Mouse (Mus musculus) midbrain, embryonic 14.5 days (tissue): ENCODE measurements around the gene Brd3. TPM values are rescaled to one million over a fixed set of nuclear protein-coding genes. Genes with fewer than 3 reads are reported as not detected.
"Not testable (repeated sequence)": the region's sequence is repeated elsewhere in the genome, so short reads cannot be mapped to it uniquely, and the experiment has no call there.

Experiments used
- ATAC-seq: fragments of 200-750 bp; cut with Nextera tagmentation; 2 replicates; pipeline ENCODE4 v1.8.0; 2017; ENCODE audit warnings: moderate number of reproducible peaks, moderate library complexity; ENCODE audit not compliant: low FRiP score, low TSS enrichment
- DNase-seq: peaks from one replicate; pipeline ENCODE4 v3.0.0-alpha.2; 2015
- H3K27ac ChIP-seq: fragments of 300-500 bp; sonication (generic); replicated peaks from 2 replicates; pipeline ENCODE4 v1.5.1; 2014; ENCODE audit warnings: mild to moderate bottlenecking, low read depth, low read length, moderate library complexity
- H3K27me3 ChIP-seq: fragments of 300-500 bp; sonication (generic); 2 replicates; pipeline ENCODE4 v1.6.1; 2014; ENCODE audit warnings: low read length, control low read depth, mixed read lengths; ENCODE audit not compliant: control insufficient read depth, insufficient read depth
- H3K36me3 ChIP-seq: fragments of 300-500 bp; sonication (generic); 2 replicates; pipeline ENCODE4 v1.6.1; 2014; ENCODE audit warnings: low read length, control low read depth; ENCODE audit not compliant: control insufficient read depth, insufficient read depth
- H3K4me1 ChIP-seq: fragments of 300-500 bp; sonication (generic); 2 replicates; pipeline ENCODE4 v1.6.1; 2014; ENCODE audit warnings: mild to moderate bottlenecking, antibody characterized with exemption, low read length, control low read depth; ENCODE audit not compliant: control insufficient read depth, insufficient read depth
- H3K4me2 ChIP-seq: fragments of 300-500 bp; sonication (generic); 2 replicates; pipeline ENCODE4 v1.6.1; 2014; ENCODE audit warnings: mild to moderate bottlenecking, low read length, moderate library complexity
- H3K4me3 ChIP-seq: fragments of 300-500 bp; sonication (generic); replicated peaks from 2 replicates; pipeline ENCODE4 v1.5.1; 2014; ENCODE audit warnings: low read depth, low read length
- H3K9ac ChIP-seq: fragments of 300-500 bp; sonication (generic); replicated peaks from 2 replicates; pipeline ENCODE4 v1.6.1; 2014; ENCODE audit warnings: mild to moderate bottlenecking, low read length, moderate library complexity
- H3K9me3 ChIP-seq: fragments of 300-500 bp; sonication (generic); 2 replicates; pipeline ENCODE4 v1.6.1; 2016; ENCODE audit warnings: low read length, control low read depth, mixed read lengths; ENCODE audit not compliant: control insufficient read depth
- WGBS: fragments of 180-500 bp; shearing (Covaris S2); extraction: QIAGEN DNeasy Blood & Tissue Kit; methylation state at CpG from one replicate; pipeline ENCODE4 v1.1.7; 2014; 5-methylcytosine and 5-hydroxymethylcytosine counted together
- polyA plus RNA-seq: library from polyadenylated mRNA; unstranded; fragments of >200 nt; fragmentation: Nextera tagmentation; extraction: Ambion mirVana; gene quantifications from 2 replicates; pipeline ENCODE4 v1.2.1, GENCODE M21; 2014

Brd3 gene
- polyA plus RNA-seq, 1 experiment from 2014 or later: 174 TPM

DNA sequence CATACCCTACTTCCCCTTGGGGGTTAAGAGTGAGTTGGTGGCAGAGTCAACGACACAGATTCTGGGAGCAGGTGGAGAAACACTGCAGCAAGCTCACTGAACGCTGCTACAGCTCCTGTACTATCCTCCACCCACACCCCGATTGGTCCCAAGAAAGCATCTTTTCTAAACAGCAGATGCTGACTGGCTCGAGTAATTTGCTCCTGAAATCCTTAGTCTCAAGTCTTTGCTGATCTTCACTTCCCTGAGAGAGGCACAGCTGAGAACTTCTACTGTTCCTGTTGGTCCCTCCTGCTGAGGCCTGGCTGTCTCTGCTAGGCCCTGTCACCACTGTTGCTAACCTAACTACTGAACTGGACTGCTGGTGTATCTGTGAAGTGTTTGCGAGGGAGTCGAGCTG, 37.2 kb upstream of the Brd3 start:
- ATAC-seq (no peak), DNase-seq (no peak)
- Histone ChIP-seq H3K4me3 (no peak overlapping the region), H3K4me2 (no peak overlapping the region), H3K27me3 (no peaks in the 10 kb centered on the region), H3K36me3 (no peaks in the 10 kb centered on the region), H3K9ac (no peak overlapping the region), H3K9me3 (no peaks in the 10 kb centered on the region), H3K4me1 (peaks cover 8% of the 10 kb centered on the region; the same call in 1 of the 2 replicates), H3K27ac (no peak overlapping the region)
- 89% methylated on average over 6 of the region's 6 CpGs for WGBS

DNA sequence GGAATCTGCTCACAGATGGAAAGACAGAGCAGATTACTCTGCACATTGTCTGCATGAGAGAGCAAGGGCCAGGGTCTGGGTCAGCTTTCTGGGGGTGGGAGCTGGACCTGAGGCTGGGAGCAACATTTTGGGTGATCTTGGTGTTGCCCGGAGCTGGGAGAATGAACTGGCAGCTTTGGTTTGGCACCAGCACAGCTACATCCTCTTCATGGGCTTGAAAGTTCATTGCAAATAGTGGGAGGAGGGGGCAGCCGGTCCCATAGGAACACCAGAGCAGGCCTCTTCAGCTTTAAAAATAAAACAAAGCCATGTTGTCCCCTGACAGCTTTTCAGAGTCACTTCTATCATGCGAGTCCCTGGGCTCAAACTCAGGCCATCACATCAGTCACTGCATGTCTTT, 33.8 kb upstream of the Brd3 start:
- Histone ChIP-seq H3K4me2 (peak overlapping the region; percentile 88), H3K4me1 (peaks cover 12% of the 10 kb centered on the region), H3K27me3 (no peaks in the 10 kb centered on the region), H3K9me3 (no peaks in the 10 kb centered on the region), H3K36me3 (peaks cover 5% of the 10 kb centered on the region), H3K4me3 (peak overlapping the region; percentile 47; the same call in 1 of the 2 replicates), H3K27ac (0 out of 2 replicates have a peak overlapping the region, but pooled peaks have one; percentile 86), H3K9ac (peak overlapping the region; percentile 25)
- DNase-seq (no peak), ATAC-seq (no peak)
- 92% methylated on average over 3 of the region's 3 CpGs for WGBS

DNA sequence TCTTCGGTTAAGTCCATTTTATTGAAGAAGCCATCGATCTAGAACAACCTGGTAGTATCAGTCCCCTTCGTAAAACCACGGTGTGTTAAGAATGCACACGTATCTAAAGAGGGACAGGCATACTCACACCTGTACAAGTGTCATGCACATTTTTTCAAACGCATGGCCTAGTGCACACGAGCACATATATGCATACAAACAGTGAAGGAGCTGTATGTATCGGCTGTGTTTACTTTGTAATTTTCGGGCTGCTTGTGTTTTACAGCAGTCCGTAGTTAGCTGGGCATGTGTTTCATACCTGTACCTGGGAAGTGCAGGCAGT, 33.0 kb upstream of the Brd3 start:
- no peaks in the 10 kb centered on the region for H3K9me3 ChIP-seq
- H3K4me1 ChIP-seq: peaks cover 12% of the 10 kb centered on the region
- H3K27me3 ChIP-seq: no peaks in the 10 kb centered on the region
- DNase-seq: no peak
- 28% methylated on average over 10 of the region's 10 CpGs for WGBS
- H3K4me2 ChIP-seq: peak overlapping the region; percentile 88
- H3K27ac ChIP-seq: peak overlapping the region; percentile 86
- ATAC-seq: peak; percentile 32; the same call in 1 of the 2 replicates
- peak overlapping the region; percentile 70 for H3K9ac ChIP-seq
- peak overlapping the region; percentile 47 for H3K4me3 ChIP-seq
- H3K36me3 ChIP-seq: peaks cover 12% of the 10 kb centered on the region

DNA sequence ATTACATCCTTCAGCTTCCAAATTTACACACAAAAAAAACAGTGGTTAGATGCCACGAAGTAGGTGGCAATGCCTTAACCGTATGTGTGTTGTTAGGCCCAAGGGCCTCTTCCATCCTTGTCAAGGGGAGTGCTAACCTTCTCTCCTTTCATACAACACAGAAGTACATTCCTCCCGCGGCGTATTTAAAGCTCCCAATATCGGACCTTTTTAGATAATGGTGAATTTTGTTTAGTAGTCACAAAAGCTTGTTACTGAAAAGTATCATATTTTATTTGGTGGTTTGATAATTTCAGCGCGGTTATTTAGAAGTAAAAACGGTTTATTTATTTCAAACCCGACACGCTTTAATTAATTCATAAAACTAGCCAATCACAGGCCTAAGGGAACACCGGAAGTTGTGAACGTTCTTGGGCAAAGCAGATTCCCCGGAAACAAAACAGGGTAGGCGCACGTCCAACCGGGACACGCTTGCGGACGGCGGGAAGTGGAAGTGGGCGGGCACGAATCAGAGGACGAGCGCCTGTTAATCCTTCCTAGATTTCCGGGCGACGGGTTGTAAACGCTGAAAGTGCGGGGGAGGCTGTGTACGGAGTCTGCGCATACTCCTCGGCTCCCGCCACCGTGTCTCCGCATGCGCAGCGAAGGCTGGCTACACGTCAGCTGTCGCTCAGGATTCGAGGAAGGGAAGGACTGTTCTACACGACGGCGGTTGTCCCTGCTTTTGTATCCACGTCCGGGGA, 32.5 kb upstream of the Brd3 start:
- Histone ChIP-seq H3K27me3 (no peaks in the 10 kb centered on the region), H3K27ac (peak overlapping the region; percentile 86), H3K4me2 (peak overlapping the region; percentile 88), H3K36me3 (peaks cover 17% of the 10 kb centered on the region), H3K4me1 (peaks cover 12% of the 10 kb centered on the region), H3K9me3 (no peaks in the 10 kb centered on the region), H3K4me3 (peak overlapping the region; percentile 47), H3K9ac (peak overlapping the region; percentile 70)
- DNase-seq: peak; percentile 98
- ATAC-seq: peak; percentile 97
- WGBS: under 1% methylated on average over 46 of the region's 46 CpGs

DNA sequence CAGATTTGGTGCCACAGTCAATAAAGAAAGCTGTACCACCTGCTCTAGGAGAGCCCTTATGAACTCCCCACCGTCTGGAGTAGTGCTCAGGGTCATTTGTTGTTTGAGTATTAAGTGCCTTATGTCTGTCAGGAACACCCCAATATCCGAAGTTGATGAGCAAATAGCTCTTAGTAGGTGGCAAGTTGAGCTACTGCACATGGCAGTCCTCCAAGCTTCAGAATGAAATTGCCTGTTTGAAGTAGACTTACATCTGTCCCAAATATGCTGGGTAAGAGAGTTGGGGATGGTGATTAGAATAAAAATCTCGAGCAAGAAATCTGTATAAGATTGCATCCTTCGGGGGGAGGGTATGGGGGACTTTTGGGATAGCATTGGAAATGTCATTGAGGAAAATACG, 31.9 kb upstream of the Brd3 start:
- Histone ChIP-seq H3K36me3 (peaks cover 23% of the 10 kb centered on the region), H3K27ac (peak overlapping the region; percentile 70), H3K9ac (peak overlapping the region; percentile 70; the same call in 1 of the 2 replicates), H3K4me1 (peaks cover 12% of the 10 kb centered on the region), H3K4me3 (peak overlapping the region; percentile 12; the same call in 1 of the 2 replicates), H3K27me3 (no peaks in the 10 kb centered on the region), H3K4me2 (peak overlapping the region; percentile 88), H3K9me3 (no peaks in the 10 kb centered on the region)
- ATAC-seq (no peak), DNase-seq (no peak)
- 20% methylated on average over 5 of the region's 5 CpGs for WGBS

DNA sequence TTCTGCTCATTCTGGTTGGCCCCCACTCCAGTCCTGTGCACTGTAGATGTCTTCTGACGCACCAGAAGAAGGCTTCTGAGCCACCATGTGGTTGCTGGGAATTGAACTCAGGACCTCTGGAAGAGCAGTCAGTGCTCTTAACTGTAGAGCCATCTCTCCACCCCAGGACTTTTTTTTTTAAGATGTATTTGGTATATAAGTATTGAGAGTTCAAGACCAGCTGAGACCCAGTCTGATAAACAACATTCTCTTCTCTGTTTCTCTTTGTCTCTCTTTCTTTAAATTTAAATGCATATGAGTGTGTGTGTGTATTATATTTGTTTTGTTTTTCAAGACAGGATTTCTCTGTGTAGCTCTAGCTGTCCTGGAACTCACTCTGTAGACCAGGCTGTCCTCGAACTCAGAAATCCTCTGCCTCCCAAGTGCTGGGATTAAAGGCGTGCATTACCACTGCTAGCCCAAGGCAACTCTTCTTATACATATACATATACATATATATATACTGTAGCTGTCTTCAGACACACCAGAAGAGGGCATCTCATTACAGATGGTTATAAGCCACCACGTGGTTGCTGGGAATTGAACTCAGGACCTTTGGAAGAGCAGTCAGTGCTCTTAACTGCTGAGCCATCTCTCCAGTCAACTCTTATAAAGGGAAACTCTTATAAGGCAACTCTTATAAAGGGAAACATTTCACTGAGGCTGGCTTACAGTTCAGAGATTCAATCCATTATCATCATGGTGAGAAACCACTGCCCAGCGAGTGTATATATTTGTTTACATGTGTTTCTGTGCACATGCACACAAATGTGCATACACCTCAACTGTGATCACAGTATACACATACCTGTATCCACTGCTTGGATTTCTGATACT, 31.2 kb upstream of the Brd3 start:
- Histone ChIP-seq H3K4me2 (peak overlapping the region; percentile 88), H3K27ac (peak overlapping the region; percentile 70), H3K4me1 (peaks cover 12% of the 10 kb centered on the region), H3K36me3 (peaks cover 30% of the 10 kb centered on the region), H3K4me3 (peak overlapping the region; percentile 12; the same call in 1 of the 2 replicates), H3K9ac (peak overlapping the region; percentile 70; the same call in 1 of the 2 replicates)
- H3K27me3 ChIP-seq, DNase-seq, ATAC-seq, H3K9me3 ChIP-seq: not testable (repeated sequence)
- WGBS: 67% methylated on average over 5 of the region's 5 CpGs

DNA sequence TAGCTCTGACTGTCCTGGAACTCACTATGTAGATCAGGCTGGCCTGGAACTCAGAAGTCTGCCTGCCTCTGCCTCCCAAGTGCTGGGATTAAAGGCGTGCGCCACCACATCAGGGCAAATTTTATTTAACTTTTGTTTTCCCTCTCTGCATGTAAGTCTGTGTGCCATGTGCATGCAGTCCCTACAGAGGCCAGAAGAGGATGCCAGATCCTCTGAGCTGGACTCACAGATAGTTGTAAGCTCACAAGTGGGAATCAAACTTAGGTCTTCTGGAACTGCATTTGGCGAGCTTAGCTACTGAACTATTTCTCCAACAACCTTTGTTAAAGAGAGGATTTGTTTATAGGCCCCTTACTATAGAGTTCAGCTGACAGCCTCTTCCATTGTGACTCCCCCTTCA, 10.8 kb upstream of the Brd3 start:
- H3K4me2 ChIP-seq: no peak overlapping the region
- no peak overlapping the region for H3K4me3 ChIP-seq
- no peak for ATAC-seq
- no peak overlapping the region for H3K27ac ChIP-seq
- 93% methylated on average over 3 of the region's 3 CpGs for WGBS
- peaks cover 23% of the 10 kb centered on the region for H3K4me1 ChIP-seq
- DNase-seq: no peak
- no peaks in the 10 kb centered on the region for H3K27me3 ChIP-seq
- no peaks in the 10 kb centered on the region for H3K9me3 ChIP-seq
- no peak overlapping the region for H3K9ac ChIP-seq
- H3K36me3 ChIP-seq: peaks cover 41% of the 10 kb centered on the region

DNA sequence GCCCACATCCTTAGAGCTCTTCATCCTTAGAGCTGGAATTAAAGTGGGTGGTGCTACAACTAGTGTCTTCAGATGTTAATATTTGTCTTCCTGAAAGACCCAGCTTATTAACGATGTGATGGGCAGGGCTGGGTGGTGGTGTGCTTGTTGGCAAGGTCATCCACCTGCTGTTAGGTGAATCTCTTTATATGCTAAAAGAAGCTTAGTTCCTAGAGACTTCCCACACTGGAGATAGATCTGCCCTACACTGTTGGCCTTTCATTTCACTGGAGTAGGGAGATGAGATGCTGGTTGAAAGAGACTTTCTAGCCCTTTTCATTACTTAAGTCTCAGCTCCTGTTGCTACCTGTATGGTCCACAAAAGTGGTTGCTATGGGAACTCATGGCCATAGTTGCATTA, 8.8 kb upstream of the Brd3 start:
- Histone ChIP-seq H3K27me3 (no peaks in the 10 kb centered on the region), H3K9ac (peak overlapping the region; percentile 89; the same call in 1 of the 2 replicates), H3K4me2 (peak overlapping the region; percentile 98), H3K9me3 (no peaks in the 10 kb centered on the region), H3K4me1 (peaks cover 23% of the 10 kb centered on the region), H3K4me3 (peak overlapping the region; percentile 93), H3K36me3 (peaks cover 24% of the 10 kb centered on the region), H3K27ac (no peak overlapping the region)
- WGBS: 10% methylated on average over 1 of the region's 1 CpGs
- no peak for ATAC-seq
- no peak for DNase-seq
